Mouse (Mus musculus): Measurements from ENCODE around the gene Lsm7.

DNA sequence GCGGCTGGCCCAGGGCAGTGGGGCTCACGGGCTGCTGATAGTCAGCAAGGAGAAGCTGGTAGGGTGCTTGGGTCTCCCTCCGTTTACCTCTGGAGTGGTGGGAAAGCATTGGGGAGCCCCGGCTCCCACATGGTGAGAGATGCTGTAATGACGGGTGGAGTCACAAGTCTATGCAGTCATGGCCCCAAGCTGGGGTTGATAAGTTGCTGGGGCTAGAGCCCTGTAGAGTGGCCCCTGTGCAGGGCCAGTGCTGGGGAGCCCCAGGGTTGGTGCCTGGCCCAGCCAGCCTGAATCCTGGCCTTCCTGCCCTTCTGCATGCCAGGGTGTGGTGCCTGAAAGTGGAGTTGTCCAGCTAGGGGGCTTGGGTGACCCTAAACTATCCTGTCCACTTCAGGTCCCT lies 7.3 kb upstream of the Lsm7 start:
- TF ChIP-seq GATA1 (IDR thresholded peaks at IDR 0.05; ENCODE audit: borderline replicate concordance, low read length) (no peak), FLI1 (IDR thresholded peaks at IDR 0.05; ENCODE audit: low read length) (no peak)
